Mouse (Mus musculus) neural tube, embryonic 15.5 days (tissue): ENCODE results near the gene Sos1. TPM values are rescaled to one million over a fixed set of nuclear protein-coding genes. Genes with fewer than 3 reads are reported as not detected.
A peak's percentile ranks its signal among the peaks of the same experiment; 100 is the strongest.
"Not testable (repeated sequence)": the region's sequence is repeated elsewhere in the genome, so short reads cannot be mapped to it uniquely, and the experiment has no call there.

Experiments
- ATAC-seq: fragments of 200-750 bp; cut with Nextera tagmentation; 2 replicates; pipeline ENCODE4 v1.8.0; 2017; ENCODE audit warnings: mild to moderate bottlenecking, moderate TSS enrichment, moderate library complexity; ENCODE audit not compliant: low FRiP score
- H3K27ac ChIP-seq: fragments of 300-500 bp; sonication (generic); replicated peaks from 2 replicates; pipeline ENCODE4 v1.5.1; 2015; ENCODE audit warnings: mild to moderate bottlenecking, inconsistent platforms
- H3K27me3 ChIP-seq: fragments of 300-500 bp; sonication (generic); replicated peaks from 2 replicates; pipeline ENCODE4 v1.6.1; 2015; ENCODE audit warnings: inconsistent platforms
- H3K36me3 ChIP-seq: fragments of 300-500 bp; sonication (generic); 2 replicates; pipeline ENCODE4 v1.6.1; 2015; ENCODE audit warnings: inconsistent platforms
- H3K4me1 ChIP-seq: fragments of 300-500 bp; sonication (generic); 2 replicates; pipeline ENCODE4 v1.6.1; 2015; ENCODE audit warnings: inconsistent platforms
- H3K4me2 ChIP-seq: fragments of 300-500 bp; sonication (generic); 2 replicates; pipeline ENCODE4 v1.6.1; 2015; ENCODE audit warnings: inconsistent platforms, mild to moderate bottlenecking, moderate library complexity
- H3K4me3 ChIP-seq: fragments of 300-500 bp; sonication (generic); replicated peaks from 2 replicates; pipeline ENCODE4 v1.5.1; 2015; ENCODE audit warnings: mild to moderate bottlenecking, inconsistent platforms
- H3K9ac ChIP-seq: fragments of 300-500 bp; sonication (generic); replicated peaks from 2 replicates; pipeline ENCODE4 v1.6.1; 2015; ENCODE audit warnings: mild to moderate bottlenecking, inconsistent platforms
- H3K9me3 ChIP-seq: fragments of 300-500 bp; sonication (generic); replicated peaks from 2 replicates; pipeline ENCODE4 v1.6.1; 2016; ENCODE audit warnings: inconsistent platforms
- WGBS: fragments of 180-500 bp; shearing (Covaris S2); methylation state at CpG from one replicate; pipeline ENCODE4 v1.1.7; 2015; ENCODE audit warnings: mixed read lengths; 5-methylcytosine and 5-hydroxymethylcytosine counted together
- polyA plus RNA-seq: library from polyadenylated mRNA; unstranded; fragments of >200 nt; fragmentation: Nextera tagmentation; extraction: Ambion mirVana; gene quantifications from 2 replicates; pipeline ENCODE4 v1.2.1, GENCODE M21; 2015

Gene Sos1
- polyA plus RNA-seq, 1 experiment from 2014 or later = 7.9 TPM

DNA sequence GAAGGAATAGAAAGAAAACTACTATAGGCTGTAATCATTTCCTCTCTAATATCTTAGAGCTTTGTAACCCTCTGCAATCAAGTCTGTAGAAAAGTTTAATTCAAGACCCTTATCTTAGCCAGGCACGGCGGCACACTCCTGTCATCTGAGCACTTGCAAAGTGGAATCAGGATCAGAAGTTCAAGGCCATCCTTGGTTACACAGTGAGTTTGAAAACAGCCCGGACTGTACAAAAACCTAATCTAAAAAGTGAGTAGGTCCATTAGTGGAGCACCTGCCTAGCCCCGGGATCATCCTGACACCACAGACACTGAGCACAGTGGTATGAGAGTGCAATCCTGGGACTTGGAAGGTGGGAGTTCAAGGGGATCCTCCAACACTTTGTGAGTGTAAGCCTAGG, 12.6 kb upstream of the Sos1 start:
- ATAC-seq = no peak
- H3K9me3 ChIP-seq = no peaks in the 10 kb centered on the region
- no peaks in the 10 kb centered on the region for H3K27me3 ChIP-seq
- no peak overlapping the region for H3K9ac ChIP-seq
- no peak overlapping the region for H3K27ac ChIP-seq
- H3K4me2 ChIP-seq = no peak overlapping the region
- WGBS = 94% methylated on average over 4 of the region's 4 CpGs
- no peaks in the 10 kb centered on the region for H3K4me1 ChIP-seq
- H3K36me3 ChIP-seq = no peaks in the 10 kb centered on the region
- no peak overlapping the region for H3K4me3 ChIP-seq

DNA sequence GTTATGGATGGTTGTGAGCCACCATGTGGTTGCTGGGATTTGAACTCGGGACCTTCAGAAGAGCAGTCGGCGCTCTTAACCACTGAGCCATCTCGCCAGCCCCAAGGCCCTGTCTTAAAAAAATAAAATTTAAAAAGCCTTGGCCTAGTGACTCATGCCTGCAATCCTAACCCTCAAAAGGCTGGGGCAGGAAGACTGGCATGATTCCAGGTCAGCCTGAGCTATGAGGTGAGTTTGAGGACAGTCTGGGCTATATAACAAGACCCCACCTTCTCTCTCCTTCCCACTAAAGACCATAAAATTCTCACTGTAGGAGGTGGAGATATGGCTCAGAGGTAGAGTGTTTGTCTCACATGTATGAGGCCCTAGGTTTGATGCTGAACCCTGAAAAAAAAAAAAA, 12.0 kb upstream of the Sos1 start:
- H3K4me1 ChIP-seq = no peaks in the 10 kb centered on the region
- no peak overlapping the region for H3K4me2 ChIP-seq
- no peak overlapping the region for H3K27ac ChIP-seq
- no peaks in the 10 kb centered on the region for H3K9me3 ChIP-seq
- no peak overlapping the region for H3K4me3 ChIP-seq
- no peaks in the 10 kb centered on the region for H3K36me3 ChIP-seq
- no peak for ATAC-seq
- H3K9ac ChIP-seq = no peak overlapping the region
- H3K27me3 ChIP-seq = no peaks in the 10 kb centered on the region
- 97% methylated on average over 4 of the region's 4 CpGs for WGBS

DNA sequence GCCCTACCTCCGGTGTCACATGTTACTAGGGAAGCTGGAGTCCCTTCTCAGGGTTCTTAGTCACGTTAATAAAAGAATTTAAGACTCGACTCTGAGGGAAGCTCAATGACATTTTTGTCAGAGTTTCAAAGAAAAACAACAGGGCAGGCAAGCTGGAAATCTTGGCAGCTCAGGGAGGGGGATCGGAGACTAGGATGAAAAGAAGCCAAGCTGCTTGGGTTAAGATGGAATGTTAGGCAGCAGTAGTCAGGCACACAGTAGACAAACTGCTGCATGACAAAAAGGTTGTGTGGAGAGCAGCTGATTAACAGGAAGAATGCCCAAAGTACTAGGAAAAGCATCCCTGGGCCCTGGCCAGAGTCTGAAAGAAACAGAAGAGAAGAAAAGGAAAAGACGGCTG, 9.9 kb upstream of the Sos1 start:
- ATAC-seq = no peak
- Histone ChIP-seq H3K27ac (no peak overlapping the region), H3K27me3 (no peaks in the 10 kb centered on the region), H3K9me3 (no peaks in the 10 kb centered on the region), H3K9ac (no peak overlapping the region), H3K4me2 (no peak overlapping the region), H3K36me3 (no peaks in the 10 kb centered on the region), H3K4me3 (no peak overlapping the region), H3K4me1 (no peaks in the 10 kb centered on the region)
- WGBS = 75% methylated on average over 5 of the region's 5 CpGs

DNA sequence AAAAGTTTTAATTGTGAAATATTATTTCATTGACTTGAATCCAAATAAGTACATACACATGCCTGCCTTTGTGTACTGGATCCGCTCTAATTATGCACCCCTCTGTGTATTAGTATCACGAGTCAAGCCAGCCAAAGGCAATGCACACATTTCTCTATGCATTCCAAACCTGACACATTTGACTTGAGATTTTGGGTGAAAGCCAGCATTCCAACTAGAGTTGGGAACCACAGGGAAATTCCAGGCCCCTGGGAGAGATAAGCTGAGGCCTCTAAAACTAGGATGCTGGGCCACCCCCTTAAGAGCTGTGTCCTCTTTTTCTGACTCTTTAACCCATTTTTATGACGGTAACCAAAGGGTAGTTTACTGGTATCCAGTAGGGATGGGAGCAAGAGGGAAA, 8.7 kb upstream of the Sos1 start:
- Histone ChIP-seq H3K4me2 (no peak overlapping the region), H3K4me1 (no peaks in the 10 kb centered on the region), H3K4me3 (no peak overlapping the region), H3K36me3 (no peaks in the 10 kb centered on the region), H3K9ac (no peak overlapping the region), H3K9me3 (no peaks in the 10 kb centered on the region), H3K27me3 (no peaks in the 10 kb centered on the region), H3K27ac (no peak overlapping the region)
- 75% methylated on average over 3 of the region's 3 CpGs for WGBS
- ATAC-seq = no peak

DNA sequence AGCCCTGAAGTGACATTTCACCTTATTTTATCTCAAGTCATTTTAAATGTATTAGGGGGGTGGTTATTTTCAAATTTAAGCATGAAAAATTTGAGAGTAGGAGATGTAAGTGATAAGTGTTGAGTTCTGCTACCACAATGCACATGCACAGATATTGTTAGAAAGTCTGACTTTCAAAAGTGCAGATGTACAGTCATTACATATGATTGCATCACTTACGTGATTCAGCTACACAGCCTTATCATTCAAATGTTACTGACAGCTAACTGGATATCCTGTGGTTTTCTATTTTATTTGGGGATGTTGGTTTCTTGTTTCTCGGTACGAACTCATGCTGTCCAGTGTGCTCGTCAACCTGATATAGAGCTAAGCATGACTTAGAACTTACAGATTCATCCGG, 4.9 kb upstream of the Sos1 start:
- Histone ChIP-seq H3K4me3 (no peak overlapping the region), H3K4me2 (no peak overlapping the region), H3K9me3 (no peaks in the 10 kb centered on the region), H3K36me3 (no peaks in the 10 kb centered on the region), H3K4me1 (peaks cover 14% of the 10 kb centered on the region), H3K27ac (no peak overlapping the region), H3K27me3 (no peaks in the 10 kb centered on the region), H3K9ac (no peak overlapping the region)
- no peak for ATAC-seq
- 92% methylated on average over 5 of the region's 5 CpGs for WGBS

DNA sequence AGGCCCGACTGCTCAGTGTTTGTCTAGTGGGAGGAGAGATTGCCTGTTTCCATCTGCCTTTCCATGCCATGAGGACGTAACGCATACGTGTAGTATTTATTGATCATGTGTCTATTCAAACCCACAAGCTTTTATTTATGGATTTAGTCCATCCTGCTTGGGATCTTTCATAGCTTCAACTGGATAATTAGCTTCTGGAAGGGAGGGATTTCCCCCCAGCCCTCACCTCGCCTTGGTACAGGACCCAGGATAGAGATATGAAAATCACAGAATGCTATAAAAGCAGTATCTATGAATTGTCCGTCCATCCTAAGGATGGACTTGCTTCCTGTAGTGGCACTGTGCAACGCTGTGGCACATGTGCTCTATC, 587 bp upstream of the Sos1 start:
- WGBS = 22% methylated on average over 7 of the region's 7 CpGs
- peaks cover 28% of the 10 kb centered on the region for H3K4me1 ChIP-seq
- H3K4me3 ChIP-seq = peak overlapping the region; percentile 95
- H3K4me2 ChIP-seq = peak overlapping the region; percentile 67
- no peaks in the 10 kb centered on the region for H3K36me3 ChIP-seq
- peak overlapping the region; percentile 98 for H3K9ac ChIP-seq
- no peaks in the 10 kb centered on the region for H3K9me3 ChIP-seq
- H3K27me3 ChIP-seq = no peaks in the 10 kb centered on the region
- peak overlapping the region; percentile 97 for H3K27ac ChIP-seq
- no peak for ATAC-seq

DNA sequence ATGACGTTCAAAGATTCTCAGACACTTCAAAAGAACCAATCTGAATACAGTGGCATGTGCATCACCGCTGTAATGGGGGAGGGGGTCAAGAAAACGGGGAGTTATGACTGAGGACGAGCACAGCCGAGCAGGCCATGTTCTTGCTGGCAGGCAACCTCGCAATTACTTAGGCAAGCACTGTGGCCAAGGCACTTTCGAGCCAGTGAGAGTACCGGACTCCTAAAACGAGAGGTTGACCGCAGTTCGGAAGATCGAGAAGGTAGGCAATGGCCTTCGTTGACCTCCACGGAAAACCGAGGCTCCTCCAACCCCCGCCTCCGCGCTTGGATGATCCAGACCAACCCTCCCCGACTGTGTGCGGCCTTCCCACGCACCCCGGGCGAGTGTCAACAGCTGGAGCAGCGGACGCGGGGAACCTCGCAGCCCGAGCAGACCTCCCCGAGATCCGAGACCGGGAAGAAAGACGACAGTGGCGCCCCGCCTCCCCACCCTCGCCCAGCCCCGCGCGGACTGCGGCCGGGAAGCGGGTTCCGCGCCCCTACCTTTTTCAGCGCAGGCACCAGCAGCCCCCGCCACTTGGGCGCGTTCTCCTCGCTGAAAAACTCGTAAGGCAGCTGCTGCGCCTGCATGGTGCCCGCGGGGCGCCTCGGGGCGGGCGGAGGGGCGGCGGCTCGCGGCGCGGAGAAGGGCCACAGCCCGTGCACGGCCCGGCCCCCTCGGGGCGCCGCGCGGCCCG, 790 bp downstream of the Sos1 start:
- Histone ChIP-seq H3K36me3 (no peaks in the 10 kb centered on the region), H3K4me1 (peaks cover 28% of the 10 kb centered on the region), H3K9me3 (no peaks in the 10 kb centered on the region), H3K4me2 (peak overlapping the region; percentile 67), H3K27ac (peak overlapping the region; percentile 97), H3K4me3 (peak overlapping the region; percentile 95), H3K9ac (peak overlapping the region; percentile 98), H3K27me3 (no peaks in the 10 kb centered on the region)
- ATAC-seq = peak; percentile 36
- WGBS = under 1% methylated on average over 66 of the region's 71 CpGs

DNA sequence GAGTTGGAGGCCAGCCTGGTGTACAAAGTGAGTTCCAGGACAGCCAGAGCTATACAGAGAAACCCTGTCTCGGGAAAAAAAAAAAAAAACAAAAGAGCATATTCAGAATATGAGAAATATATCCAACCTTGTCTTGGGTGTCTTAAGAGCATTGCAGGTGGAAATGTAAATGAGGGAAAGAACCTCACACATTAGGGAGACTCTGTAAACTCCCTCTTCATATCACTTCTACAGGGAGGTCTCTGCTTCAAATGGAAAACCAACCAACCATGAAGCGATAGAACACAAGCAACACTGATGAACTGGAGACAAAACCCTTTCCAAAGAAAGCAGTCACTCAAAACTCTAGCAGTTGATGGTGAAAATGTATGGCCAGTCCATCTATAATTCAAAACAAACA, 2.6 kb downstream of the Sos1 start:
- no peaks in the 10 kb centered on the region for H3K27me3 ChIP-seq
- H3K4me2 ChIP-seq = peak overlapping the region; percentile 67
- no peak overlapping the region for H3K9ac ChIP-seq
- H3K9me3 ChIP-seq = no peaks in the 10 kb centered on the region
- no peak for ATAC-seq
- peaks cover 27% of the 10 kb centered on the region for H3K4me1 ChIP-seq
- no peak overlapping the region for H3K27ac ChIP-seq
- WGBS = 95% methylated on average over 2 of the region's 2 CpGs
- H3K36me3 ChIP-seq = no peaks in the 10 kb centered on the region
- no peak overlapping the region for H3K4me3 ChIP-seq

DNA sequence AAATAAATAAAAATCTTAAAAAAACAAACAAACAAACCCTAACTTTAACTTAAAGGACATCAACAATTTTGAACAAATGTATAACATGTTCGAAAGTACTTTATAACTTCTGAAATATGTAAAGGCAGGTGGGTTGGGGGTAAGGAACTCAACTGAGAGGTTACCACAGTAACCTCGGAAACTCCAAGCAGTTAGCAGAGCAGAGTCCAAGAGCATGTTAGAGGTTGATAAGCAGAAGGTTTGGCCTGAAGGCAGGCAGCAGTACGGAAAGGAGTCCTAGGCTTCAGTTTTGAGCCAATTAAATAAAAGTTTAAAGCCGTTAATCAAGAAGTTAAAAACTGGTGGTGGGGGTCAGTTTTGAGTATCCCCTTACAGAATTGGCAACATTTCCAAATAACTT, 3.8 kb downstream of the Sos1 start:
- Histone ChIP-seq H3K4me1 (peaks cover 28% of the 10 kb centered on the region), H3K4me3 (no peak overlapping the region), H3K27ac (no peak overlapping the region), H3K9me3 (no peaks in the 10 kb centered on the region), H3K4me2 (no peak overlapping the region), H3K9ac (no peak overlapping the region), H3K36me3 (no peaks in the 10 kb centered on the region), H3K27me3 (no peaks in the 10 kb centered on the region)
- WGBS = 95% methylated on average over 4 of the region's 4 CpGs
- no peak for ATAC-seq

DNA sequence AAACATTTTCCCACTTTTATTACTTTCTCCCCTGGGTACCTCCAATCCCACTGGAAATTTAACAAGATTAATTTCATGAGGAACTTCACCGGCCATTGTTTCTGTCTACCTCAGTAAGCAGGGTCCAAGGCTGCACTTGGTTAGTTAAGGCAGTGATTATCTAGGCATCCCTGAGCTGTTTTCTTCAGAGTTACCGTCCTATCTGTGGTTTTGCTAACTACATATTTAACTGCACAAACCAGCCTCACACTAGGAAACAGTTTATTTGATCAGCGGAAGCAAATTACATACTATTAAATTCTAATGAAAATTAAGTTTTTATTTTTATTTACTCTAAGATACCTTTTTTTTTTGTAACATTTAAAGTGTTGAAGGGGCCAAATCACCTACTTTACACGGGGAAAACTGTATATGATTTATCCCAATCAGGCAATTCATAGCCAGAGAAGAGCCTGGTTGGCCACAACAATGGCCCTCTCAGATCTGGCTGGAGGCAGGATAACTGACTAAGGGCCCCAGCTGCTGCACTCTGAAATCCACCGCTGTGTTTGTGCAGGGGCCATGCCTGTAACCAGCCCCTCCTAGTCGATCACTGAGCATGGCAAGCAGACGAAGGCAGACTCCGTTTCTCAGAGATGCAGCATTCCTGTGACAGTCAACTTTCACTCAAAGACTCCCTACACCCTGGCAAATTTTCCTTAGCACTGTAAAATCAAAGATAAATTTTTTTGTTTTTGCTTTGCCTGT, 9.0 kb downstream of the Sos1 start:
- ATAC-seq = no peak; the same call in 1 of the 2 replicates
- Histone ChIP-seq H3K9ac (no peak overlapping the region), H3K27me3 (no peaks in the 10 kb centered on the region), H3K4me1 (peaks cover 16% of the 10 kb centered on the region), H3K9me3 (no peaks in the 10 kb centered on the region), H3K36me3 (no peaks in the 10 kb centered on the region), H3K27ac (no peak overlapping the region; the same call in 1 of the 2 replicates), H3K4me2 (no peak overlapping the region), H3K4me3 (no peak overlapping the region)
- 29% methylated on average over 8 of the region's 8 CpGs for WGBS

DNA sequence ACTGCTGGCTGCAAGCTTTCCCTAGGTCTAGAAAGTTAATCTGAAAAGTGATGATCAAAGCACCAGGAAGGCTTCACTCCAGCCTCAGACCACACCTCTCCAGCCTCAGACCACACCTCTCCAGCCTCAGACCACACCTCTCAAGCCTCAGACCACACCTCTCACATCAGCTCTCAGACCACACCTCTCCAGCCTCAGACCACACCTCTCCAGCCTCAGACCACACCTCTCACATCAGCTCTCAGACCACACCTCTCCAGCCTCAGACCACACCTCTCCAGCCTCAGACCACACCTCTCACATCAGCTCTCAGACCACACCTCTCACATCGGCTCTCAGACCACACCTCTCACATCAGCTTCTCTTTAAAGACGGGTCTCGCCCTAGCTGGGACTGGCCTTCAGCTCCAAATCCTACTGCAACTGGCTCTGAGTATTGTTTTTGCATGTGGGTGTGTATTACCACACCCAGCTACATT, 11.8 kb downstream of the Sos1 start:
- not testable (repeated sequence) for H3K36me3 ChIP-seq, H3K9ac ChIP-seq, ATAC-seq, H3K27me3 ChIP-seq, H3K4me2 ChIP-seq, H3K27ac ChIP-seq, H3K9me3 ChIP-seq, H3K4me3 ChIP-seq
- WGBS = 36% methylated on average over 3 of the region's 3 CpGs
- H3K4me1 ChIP-seq = peaks cover 23% of the 10 kb centered on the region

DNA sequence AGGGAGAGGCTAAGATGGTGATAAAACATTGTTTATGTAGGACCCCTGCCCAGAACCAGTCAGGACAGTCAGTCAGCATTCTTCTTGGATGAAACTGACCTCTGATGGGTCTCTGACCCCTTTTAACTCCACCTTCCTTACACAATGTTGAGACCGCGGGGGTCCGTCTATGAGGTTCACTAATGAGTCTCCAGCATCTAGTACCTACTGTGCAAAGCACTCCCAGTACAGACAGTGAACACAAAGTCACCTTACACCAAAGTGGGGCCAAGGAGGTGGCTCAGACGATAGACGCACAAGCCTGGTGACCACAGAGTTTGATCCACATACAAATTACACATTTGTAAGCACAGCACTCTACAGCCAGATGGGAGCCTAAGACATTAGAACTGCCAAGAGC, 20.0 kb downstream of the Sos1 start:
- H3K4me2 ChIP-seq = no peak overlapping the region
- ATAC-seq = no peak
- H3K36me3 ChIP-seq = no peaks in the 10 kb centered on the region
- no peak overlapping the region for H3K9ac ChIP-seq
- H3K27me3 ChIP-seq = no peaks in the 10 kb centered on the region
- no peak overlapping the region for H3K4me3 ChIP-seq
- WGBS = 47% methylated on average over 5 of the region's 5 CpGs
- no peak overlapping the region for H3K27ac ChIP-seq
- peaks cover 17% of the 10 kb centered on the region for H3K4me1 ChIP-seq
- no peaks in the 10 kb centered on the region for H3K9me3 ChIP-seq
